Comparison of ENCODE assay signal across 18 mouse cellular contexts in genomic region chr1:84056306-84056705, GRCm38 (mm10).
"Had no signal": no experiment of that assay in that cellular context is flagged by ENCODE, and none has a peak within 500 bp of the region (broad histone marks: within the 10 kb centered on the region; RNA-seq: fewer than 3 reads in every experiment).

No protein-coding gene starts in this region.

- H3K4me2 ChIP-seq: kidney, embryonic 15.5 days; limb, embryonic 13.5 days; liver, embryonic 12.5 days; liver, embryonic 15.5 days; lung, embryonic 15.5 days had no signal

- H3K36me3 ChIP-seq: kidney, embryonic 15.5 days; limb, embryonic 10.5 days; limb, embryonic 13.5 days; liver, embryonic 12.5 days; liver, embryonic 15.5 days; lung, embryonic 15.5 days; midbrain, embryonic 10.5 days had no signal

- DNase-seq: kidney, adult 2 months; kidney, postnatal 10 days; kidney, postnatal 36 days; liver; lung, adult 18-20 months; lung, postnatal 10 days; lung, postnatal 36 days; thymus, adult 18-20 months; thymus, postnatal 36 days had no signal

- H3K4me3 ChIP-seq: kidney, embryonic 15.5 days; limb, embryonic 10.5 days; limb, embryonic 13.5 days; liver, embryonic 12.5 days; liver, embryonic 15.5 days; lung, embryonic 15.5 days; megakaryocyte, embryonic 14.5 days; midbrain, embryonic 10.5 days had no signal

- H3K27me3 ChIP-seq: kidney, embryonic 15.5 days; limb, embryonic 13.5 days; liver, embryonic 12.5 days; liver, embryonic 15.5 days; lung, embryonic 15.5 days; megakaryocyte, embryonic 14.5 days had no signal

- H3K27ac ChIP-seq: kidney, embryonic 15.5 days; limb, embryonic 10.5 days; limb, embryonic 13.5 days; liver, embryonic 12.5 days; liver, embryonic 15.5 days; lung, embryonic 15.5 days; midbrain, embryonic 10.5 days had no signal

- H3K9me3 ChIP-seq: kidney, embryonic 15.5 days; limb, embryonic 10.5 days; limb, embryonic 13.5 days; liver, embryonic 12.5 days; liver, embryonic 15.5 days; lung, embryonic 15.5 days; midbrain, embryonic 10.5 days had no signal

- H3K4me1 ChIP-seq: kidney, embryonic 15.5 days; limb, embryonic 10.5 days; liver, embryonic 12.5 days; liver, embryonic 15.5 days; lung, embryonic 15.5 days; megakaryocyte, embryonic 14.5 days had no signal

- H3K9ac ChIP-seq: kidney, embryonic 15.5 days; limb, embryonic 13.5 days; liver, embryonic 12.5 days; liver, embryonic 15.5 days; lung, embryonic 15.5 days had no signal

- ATAC-seq: intestine, postnatal 0 days; liver, embryonic 12.5 days had no signal
